Mouse (Mus musculus): ENCODE data around the gene 2700097O09Rik. TPM values are rescaled to one million over a fixed set of nuclear protein-coding genes. Genes with fewer than 3 reads are reported as not detected.

2700097O09Rik gene
- total RNA-seq, 1 experiment from 2014 or later, result 11.5 TPM

Other genes with a start within 250 kb of the 2700097O09Rik start
- gene Cfl2, start 217.2 kb downstream of the 2700097O09Rik start, total RNA-seq (2021), result 114 and 143 TPM in 2 replicates
- gene Gm20403, start 93.6 kb downstream of the 2700097O09Rik start, total RNA-seq (2021), result not detected in 2 replicates
- gene Baz1a, start 65.8 kb downstream of the 2700097O09Rik start, total RNA-seq (2021), result 23.6 and 28.0 TPM in 2 replicates
- 131 and 173 TPM in 2 replicates for gene Srp54a, start 152 bp upstream of the 2700097O09Rik start, total RNA-seq (2021)
- gene Fam177a, start 44.4 kb upstream of the 2700097O09Rik start, total RNA-seq (2021), result 6.1 and 12.4 TPM in 2 replicates
- gene Srp54b, start 75.0 kb upstream of the 2700097O09Rik start, total RNA-seq (2021), result 105 and 115 TPM in 2 replicates
- 0.55 and 6.9 TPM in 2 replicates for gene 1700047I17Rik2, start 119.5 kb upstream of the 2700097O09Rik start, total RNA-seq (2021)
- 54.8 and 58.7 TPM in 2 replicates for gene Srp54c, start 150.1 kb upstream of the 2700097O09Rik start, total RNA-seq (2021)
- gene 1110008L16Rik, start 219.5 kb upstream of the 2700097O09Rik start, total RNA-seq (2021), result 19.3 and 21.3 TPM in 2 replicates
- gene Ppp2r3c, start 222.9 kb upstream of the 2700097O09Rik start, total RNA-seq (2021), result 10.8 and 11.3 TPM in 2 replicates